Mouse (Mus musculus) midbrain, embryonic 10.5 days (tissue): Measurements from ENCODE around the gene Etnk2. TPM values are rescaled to one million over a fixed set of nuclear protein-coding genes. Genes with fewer than 3 reads are reported as not detected.

Experiments used
- DNase-seq: peaks from one replicate; pipeline ENCODE4 v3.0.0-alpha.2; 2017; ENCODE audit warnings: low spot score
- H3K27ac ChIP-seq: fragments of 300-500 bp; sonication (generic); replicated peaks from 2 replicates; pipeline ENCODE4 v1.5.1; 2016; ENCODE audit warnings: mild to moderate bottlenecking
- H3K27me3 ChIP-seq: fragments of 300-500 bp; sonication (generic); 2 replicates; pipeline ENCODE4 v1.6.1; 2016; ENCODE audit warnings: low read depth, mild to moderate bottlenecking; ENCODE audit not compliant: poor library complexity, severe bottlenecking
- H3K36me3 ChIP-seq: fragments of 300-500 bp; sonication (generic); 2 replicates; pipeline ENCODE4 v1.6.1; 2016; ENCODE audit warnings: mild to moderate bottlenecking, moderate library complexity
- H3K4me1 ChIP-seq: fragments of 300-500 bp; sonication (generic); 2 replicates; pipeline ENCODE4 v1.6.1; 2016
- H3K4me3 ChIP-seq: fragments of 300-500 bp; sonication (generic); 2 replicates; pipeline ENCODE4 v1.5.1; 2016; ENCODE audit warnings: mild to moderate bottlenecking, moderate library complexity
- H3K9me3 ChIP-seq: fragments of 300-500 bp; sonication (generic); replicated peaks from 2 replicates; pipeline ENCODE4 v1.6.1; 2016; ENCODE audit warnings: mild to moderate bottlenecking
- WGBS: fragments of 180-500 bp; shearing (Covaris S2); methylation state at CpG from one replicate; pipeline ENCODE4 v1.1.7; 2016; 5-methylcytosine and 5-hydroxymethylcytosine counted together
- polyA plus RNA-seq: library from polyadenylated mRNA; unstranded; fragments of >200 nt; fragmentation: Nextera tagmentation; extraction: Ambion mirVana; gene quantifications from 2 replicates; pipeline ENCODE4 v1.2.1, GENCODE M21; 2016

Gene Etnk2
- polyA plus RNA-seq, 1 experiment from 2014 or later: 3.9 TPM

GRCm38 (mm10) chr1:133355912-133356311 lies 7.5 kb upstream of the Etnk2 start:
- no peak for DNase-seq
- H3K27me3 ChIP-seq: peaks cover 72% of the 10 kb centered on the region
- WGBS: 56% methylated on average over 15 of the region's 15 CpGs

GRCm38 (mm10) chr1:133356330-133356729 lies 7.0 kb upstream of the Etnk2 start:
- Histone ChIP-seq H3K36me3 (no peaks in the 10 kb centered on the region), H3K4me3 (no peak overlapping the region), H3K27me3 (peaks cover 72% of the 10 kb centered on the region), H3K27ac (no peak overlapping the region), H3K4me1 (peaks cover 20% of the 10 kb centered on the region), H3K9me3 (no peaks in the 10 kb centered on the region)
- DNase-seq: no peak
- 70% methylated on average over 8 of the region's 8 CpGs for WGBS

More at GRCm38 (mm10) chr1:133355912-133356311, 7.5 kb upstream of the Etnk2 start:
- no peak overlapping the region for H3K27ac ChIP-seq
- H3K36me3 ChIP-seq: no peaks in the 10 kb centered on the region
- H3K4me3 ChIP-seq: no peak overlapping the region
- peaks cover 20% of the 10 kb centered on the region for H3K4me1 ChIP-seq
- H3K9me3 ChIP-seq: no peaks in the 10 kb centered on the region

- WGBS: 91% methylated on average over 6 of the region's 6 CpGs
- Histone ChIP-seq H3K27ac (no peak overlapping the region), H3K4me1 (peaks cover 29% of the 10 kb centered on the region), H3K9me3 (no peaks in the 10 kb centered on the region), H3K4me3 (no peak overlapping the region), H3K27me3 (peaks cover 82% of the 10 kb centered on the region), H3K36me3 (no peaks in the 10 kb centered on the region)
- no peak for DNase-seq
Measured at GRCm38 (mm10) chr1:133361006-133361405, 2.4 kb upstream of the Etnk2 start.

GRCm38 (mm10) chr1:133362103-133362502 lies 1.3 kb upstream of the Etnk2 start:
- Histone ChIP-seq H3K27me3 (peaks cover 83% of the 10 kb centered on the region), H3K36me3 (no peaks in the 10 kb centered on the region), H3K27ac (no peak overlapping the region), H3K4me1 (peaks cover 29% of the 10 kb centered on the region), H3K4me3 (no peak overlapping the region), H3K9me3 (no peaks in the 10 kb centered on the region)
- DNase-seq: no peak
- WGBS: 90% methylated on average over 5 of the region's 5 CpGs

GRCm38 (mm10) chr1:133364022-133364630 lies 754 bp downstream of the Etnk2 start:
- no peaks in the 10 kb centered on the region for H3K9me3 ChIP-seq
- H3K4me3 ChIP-seq: peak overlapping the region; percentile 84
- peaks cover 49% of the 10 kb centered on the region for H3K4me1 ChIP-seq
- H3K36me3 ChIP-seq: no peaks in the 10 kb centered on the region
- WGBS: 4% methylated on average over 27 of the region's 27 CpGs
- no peak for DNase-seq
- H3K27ac ChIP-seq: peak overlapping the region; percentile 78
- peaks cover 75% of the 10 kb centered on the region for H3K27me3 ChIP-seq

GRCm38 (mm10) chr1:133364890-133365289 lies 1.5 kb downstream of the Etnk2 start:
- Histone ChIP-seq H3K27me3 (peaks cover 76% of the 10 kb centered on the region), H3K4me1 (peaks cover 49% of the 10 kb centered on the region)

GRCm38 (mm10) chr1:133366951-133367605 lies 3.7 kb downstream of the Etnk2 start:
- H3K9me3 ChIP-seq: no peaks in the 10 kb centered on the region
- no peak overlapping the region for H3K4me3 ChIP-seq
- 54% methylated on average over 10 of the region's 10 CpGs for WGBS
- H3K36me3 ChIP-seq: no peaks in the 10 kb centered on the region
- H3K27ac ChIP-seq: peak overlapping the region; percentile 69; the same call in 1 of the 2 replicates
- DNase-seq: no peak
- peaks cover 76% of the 10 kb centered on the region for H3K27me3 ChIP-seq
- H3K4me1 ChIP-seq: peaks cover 55% of the 10 kb centered on the region

More at GRCm38 (mm10) chr1:133364890-133365289, 1.5 kb downstream of the Etnk2 start:
- DNase-seq: no peak
- Histone ChIP-seq H3K27ac (no peak overlapping the region), H3K36me3 (no peaks in the 10 kb centered on the region), H3K9me3 (no peaks in the 10 kb centered on the region), H3K4me3 (no peak overlapping the region)
- 39% methylated on average over 2 of the region's 2 CpGs for WGBS

- peaks cover 62% of the 10 kb centered on the region for H3K4me1 ChIP-seq
- H3K36me3 ChIP-seq: no peaks in the 10 kb centered on the region
- peak overlapping the region; percentile 69 for H3K27ac ChIP-seq
- peaks cover 68% of the 10 kb centered on the region for H3K27me3 ChIP-seq
- no peaks in the 10 kb centered on the region for H3K9me3 ChIP-seq
- 11% methylated on average over 11 of the region's 11 CpGs for WGBS
- no peak overlapping the region for H3K4me3 ChIP-seq
- DNase-seq: peak; percentile 28
Measured at GRCm38 (mm10) chr1:133367606-133368488, 4.5 kb downstream of the Etnk2 start.

- Histone ChIP-seq H3K27ac (0 out of 2 replicates have a peak overlapping the region, but pooled peaks have one; percentile 69), H3K9me3 (no peaks in the 10 kb centered on the region), H3K4me1 (peaks cover 60% of the 10 kb centered on the region), H3K27me3 (peaks cover 61% of the 10 kb centered on the region), H3K36me3 (no peaks in the 10 kb centered on the region), H3K4me3 (no peak overlapping the region)
- 55% methylated on average over 10 of the region's 10 CpGs for WGBS
- DNase-seq: no peak
Measured at GRCm38 (mm10) chr1:133368644-133369043, 5.3 kb downstream of the Etnk2 start.

- 83% methylated on average over 4 of the region's 4 CpGs for WGBS
Measured at GRCm38 (mm10) chr1:133370352-133370751, 7.0 kb downstream of the Etnk2 start.

GRCm38 (mm10) chr1:133371431-133371830 lies 8.1 kb downstream of the Etnk2 start:
- no peak for DNase-seq
- Histone ChIP-seq H3K4me1 (peaks cover 53% of the 10 kb centered on the region), H3K27me3 (peaks cover 33% of the 10 kb centered on the region), H3K9me3 (no peaks in the 10 kb centered on the region), H3K36me3 (no peaks in the 10 kb centered on the region), H3K4me3 (no peak overlapping the region), H3K27ac (peak overlapping the region; percentile 47; the same call in 1 of the 2 replicates)
- 87% methylated on average over 6 of the region's 6 CpGs for WGBS

More at GRCm38 (mm10) chr1:133370352-133370751, 7.0 kb downstream of the Etnk2 start:
- no peak for DNase-seq
- H3K27me3 ChIP-seq: peaks cover 44% of the 10 kb centered on the region
- H3K27ac ChIP-seq: no peak overlapping the region
- peaks cover 45% of the 10 kb centered on the region for H3K4me1 ChIP-seq
- no peaks in the 10 kb centered on the region for H3K36me3 ChIP-seq
- H3K4me3 ChIP-seq: no peak overlapping the region
- H3K9me3 ChIP-seq: no peaks in the 10 kb centered on the region

GRCm38 (mm10) chr1:133372113-133372512 lies 8.7 kb downstream of the Etnk2 start:
- Histone ChIP-seq H3K27ac (peak overlapping the region; percentile 33; the same call in 1 of the 2 replicates), H3K4me3 (no peak overlapping the region), H3K27me3 (peaks cover 27% of the 10 kb centered on the region)

More at GRCm38 (mm10) chr1:133372113-133372512, 8.7 kb downstream of the Etnk2 start:
- H3K4me1 ChIP-seq: peaks cover 50% of the 10 kb centered on the region
- 76% methylated on average over 8 of the region's 8 CpGs for WGBS
- H3K9me3 ChIP-seq: no peaks in the 10 kb centered on the region
- DNase-seq: no peak
- no peaks in the 10 kb centered on the region for H3K36me3 ChIP-seq
